Mouse (Mus musculus) brain, adult 10 weeks (tissue): ENCODE results near the gene Hmgn2. TPM values are rescaled to one million over a fixed set of nuclear protein-coding genes. Genes with fewer than 3 reads are reported as not detected.

Experiments used
- polyA plus RNA-seq: library from polyadenylated mRNA; stranded (reverse); fragments of 350-450 nt; fragmentation: Illumina TruSeq; extraction: RNeasy Lipid Tissue Mini Kit (QIAGEN cat#74804); gene quantifications from one replicate; pipeline ENCODE4 v1.2.3, GENCODE M21; 2015; ENCODE audit warnings: low read depth, low replicate concordance

Hmgn2 gene
- 235 TPM for polyA plus RNA-seq

DNA sequence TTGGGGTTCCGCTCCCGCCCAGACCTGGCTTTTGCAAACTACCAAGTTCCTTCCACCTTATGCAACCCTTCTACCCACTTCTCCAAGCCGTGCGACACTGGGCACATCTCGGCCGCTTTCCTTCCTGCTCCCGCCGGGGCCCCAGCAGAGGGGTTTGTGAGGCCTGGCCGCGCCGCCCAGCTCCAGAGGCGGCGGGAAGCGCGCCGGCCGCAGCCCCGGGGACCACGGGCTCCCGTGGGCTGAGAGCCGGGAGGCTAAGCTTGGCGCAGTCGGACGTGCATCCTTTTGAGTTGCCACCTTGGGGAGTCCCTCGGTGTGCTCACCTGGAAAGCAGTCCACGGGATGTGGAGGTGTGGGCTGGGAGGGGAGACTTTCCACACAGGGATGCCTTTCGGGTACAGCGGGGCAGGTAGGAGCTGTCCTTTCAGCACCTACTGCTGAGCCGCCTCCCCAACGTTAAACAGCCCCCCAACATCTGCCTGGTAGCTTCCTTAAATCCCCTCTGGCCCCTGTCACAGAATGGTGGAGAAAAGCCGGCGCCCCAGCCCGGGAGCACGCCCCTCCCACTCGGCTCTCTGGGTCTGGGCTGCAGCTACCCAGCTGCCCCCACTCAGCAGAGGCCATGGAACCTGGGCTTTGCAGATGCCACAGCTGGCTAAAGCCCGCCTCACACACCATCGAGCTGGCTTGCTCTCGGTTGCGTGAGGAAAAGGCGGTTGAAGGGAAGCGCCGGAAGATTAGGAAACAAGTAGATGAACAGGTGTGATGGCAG, at the start of gene Hmgn2:
TSS of gene Hmgn2 (minus strand) at position 501 of the 772 bp plus-strand sequence.

DNA sequence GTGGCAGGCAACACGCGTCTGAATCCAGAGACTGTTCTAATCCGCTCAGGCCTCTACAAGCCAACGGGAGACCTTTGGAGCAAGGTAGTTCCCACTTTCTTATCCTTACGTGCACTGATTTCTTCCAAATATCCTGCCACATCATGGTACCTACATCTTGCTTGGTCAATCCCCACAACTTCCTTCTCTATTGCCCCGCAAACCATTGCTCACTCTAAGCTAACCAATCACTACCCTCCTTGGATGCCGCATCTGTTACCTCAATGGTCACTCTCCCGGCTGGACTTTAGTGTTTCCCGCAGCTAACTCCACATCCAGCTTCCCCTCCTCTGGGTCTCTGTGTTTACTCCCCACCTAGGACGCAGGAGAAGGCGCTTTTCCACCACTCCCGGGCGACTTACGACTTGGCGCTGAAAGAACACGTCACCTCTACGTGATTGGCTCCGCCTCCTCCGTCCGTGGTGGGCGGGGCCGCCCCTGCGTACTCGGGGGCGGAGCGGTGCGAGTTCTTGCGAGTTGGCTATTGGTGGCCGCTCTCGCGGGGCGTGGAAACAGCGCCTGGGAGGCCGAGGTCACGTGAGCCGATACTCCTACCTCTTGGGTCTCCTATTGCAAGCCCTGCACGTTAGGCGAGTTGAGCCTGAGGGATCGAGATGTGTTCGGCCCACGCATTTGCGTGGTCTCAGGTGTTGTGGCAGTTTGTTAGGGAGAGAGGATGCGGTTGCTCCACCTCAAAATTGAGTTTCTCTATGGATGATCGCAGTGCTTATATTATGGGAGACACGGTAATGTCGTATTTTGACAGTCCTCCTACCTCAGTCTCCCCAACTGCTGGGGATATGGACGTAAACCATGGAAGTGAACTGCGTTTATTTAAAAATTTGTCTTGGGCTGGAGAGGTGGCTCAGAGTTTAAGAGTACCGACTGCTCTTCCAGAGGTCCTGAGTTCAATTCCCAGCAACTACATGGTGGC, 32.3 kb upstream of the Hmgn2 start, which contains the start of gene Dhdds:
TSS of gene Dhdds (minus strand) at position 453 of the 973 bp plus-strand sequence.

Other genes with a start within 250 kb of the Hmgn2 start
- 31.9 TPM for gene Arid1a, start 211.9 kb downstream of the Hmgn2 start, polyA plus RNA-seq
- 12.6 TPM for gene Rps6ka1, start 80.9 kb downstream of the Hmgn2 start, polyA plus RNA-seq
- gene Dhdds, start 32.3 kb upstream of the Hmgn2 start, polyA plus RNA-seq: 54.8 TPM
- gene Lin28a, start 50.2 kb upstream of the Hmgn2 start, polyA plus RNA-seq: 0.12 TPM
- gene Zfp683, start 85.2 kb upstream of the Hmgn2 start, polyA plus RNA-seq: not detected
- gene Crybg2, start 92.2 kb upstream of the Hmgn2 start, polyA plus RNA-seq: 3.2 TPM
- gene Cd52, start 126.4 kb upstream of the Hmgn2 start, polyA plus RNA-seq: 9.8 TPM
- gene Ubxn11, start 133.9 kb upstream of the Hmgn2 start, polyA plus RNA-seq: 19.3 TPM
- 286 TPM for gene Sh3bgrl3, start 160.1 kb upstream of the Hmgn2 start, polyA plus RNA-seq
- 12.2 TPM for gene Cep85, start 218.5 kb upstream of the Hmgn2 start, polyA plus RNA-seq
- not detected for gene Gm7534, start 234.4 kb upstream of the Hmgn2 start, polyA plus RNA-seq